Mouse (Mus musculus) left cerebral cortex, postnatal 25 days (tissue): ENCODE results near the gene Olfr1195. TPM values are rescaled to one million over a fixed set of nuclear protein-coding genes. Genes with fewer than 3 reads are reported as not detected.
"Not testable (repeated sequence)": the region's sequence is repeated elsewhere in the genome, so short reads cannot be mapped to it uniquely, and the experiment has no call there.

ENCODE experiments used
- DNase-seq, 2 experiments: peaks; one replicate each; pipeline ENCODE4 v3.0.0; 2022; ENCODE audit warnings: low spot score in 2 of 2, mixed read lengths in 1 of 2
- intact Hi-C: fragments of 180-260 bp; cut with DNase I; formaldehyde crosslinking; loops from one replicate; pipeline ENCODE4 v1.15.1; 2025
- total RNA-seq, 2 experiments: library from RNA; stranded (reverse); gene quantifications; 2 replicates each; pipeline ENCODE4 v1.2.3; 2021

Olfr1195 gene
- total RNA-seq = not detected

DNA sequence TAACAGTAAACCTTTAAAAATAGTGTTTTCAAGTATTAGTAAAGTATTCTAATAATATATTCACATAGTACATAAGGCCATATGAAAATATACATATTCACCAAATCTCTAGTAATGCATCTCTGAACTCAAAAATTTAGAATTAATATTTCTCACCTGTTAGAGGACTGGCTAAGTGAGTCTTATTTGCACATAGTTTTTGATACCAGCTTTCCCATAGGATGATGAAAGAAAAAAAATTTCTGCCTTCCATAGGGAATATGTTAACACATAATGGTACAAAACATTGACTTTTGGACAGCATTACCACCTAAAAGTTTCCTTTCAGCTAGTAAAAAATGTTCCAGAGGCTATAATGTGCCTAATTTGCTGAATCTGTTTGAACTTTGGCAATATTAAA lies at the start of gene Olfr1195:
TSS of gene Olfr1195 (minus strand) at position 101 of the 400 bp plus-strand sequence.
- DNase-seq = no peak
- intact Hi-C loops = no loop called here

DNA sequence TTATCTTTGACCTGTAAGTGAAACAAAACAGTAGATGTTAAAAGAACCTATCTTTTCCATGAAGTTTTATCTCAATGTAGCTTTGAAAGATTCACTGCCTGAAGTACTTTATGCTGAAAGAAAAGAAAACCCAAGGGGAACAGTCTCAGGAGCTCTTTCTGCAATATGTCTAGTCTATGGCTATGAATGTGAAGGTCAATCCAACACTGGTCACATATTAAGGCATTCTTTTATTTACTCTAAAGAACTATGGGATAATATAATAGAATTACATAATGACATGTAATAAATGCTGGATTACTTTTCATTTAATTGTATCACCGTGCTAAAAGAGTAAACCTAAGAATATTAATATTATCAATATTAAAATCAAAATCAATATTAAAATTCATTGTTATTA lies 43.3 kb upstream of the Olfr1195 start, which contains the start of gene Olfr1197:
TSS of gene Olfr1197 (minus strand) at position 101 of the 400 bp plus-strand sequence.
- no peak for DNase-seq
- intact Hi-C loops = no loop called here

DNA sequence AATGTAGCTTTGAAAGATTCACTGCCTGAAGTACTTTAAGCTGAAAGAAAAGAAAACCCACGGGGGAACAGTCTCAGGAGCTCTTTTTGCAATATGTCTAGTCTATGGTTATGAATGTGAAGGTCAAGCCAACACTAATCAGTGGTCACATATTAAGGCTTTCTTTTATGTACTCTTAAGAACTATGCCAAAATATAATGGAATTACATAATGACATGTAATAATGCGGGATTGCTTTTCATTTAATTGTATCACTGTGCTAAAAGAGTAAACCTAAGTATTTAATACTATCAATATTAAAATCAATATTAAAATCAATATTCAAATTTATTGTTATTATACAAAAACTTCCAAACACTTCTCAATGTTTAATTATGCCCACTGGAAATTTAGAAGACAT lies 15.5 kb upstream of the Olfr1195 start, which contains the start of gene Olfr1196:
TSS of gene Olfr1196 (minus strand) at position 101 of the 400 bp plus-strand sequence.
- intact Hi-C loops = no loop called here
- no peak for DNase-seq

DNA sequence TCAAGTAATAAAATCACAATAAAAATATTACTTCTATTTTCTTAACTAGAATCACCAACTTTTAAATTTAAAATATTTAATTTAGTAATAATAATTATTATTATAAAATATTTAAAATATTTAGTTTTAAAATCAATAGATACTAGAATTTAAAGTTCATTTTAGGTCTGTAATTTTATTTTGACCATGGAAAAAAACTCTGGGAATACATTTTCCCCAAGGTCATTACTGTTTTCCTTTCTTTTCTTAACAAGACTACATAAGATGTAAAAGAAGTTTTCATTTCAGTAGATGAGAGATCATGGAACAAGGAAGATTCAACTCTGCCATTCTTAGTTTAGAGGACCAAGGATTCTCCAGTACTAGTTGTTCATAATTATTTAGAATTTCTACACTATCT lies 13.7 kb downstream of the Olfr1195 start, which contains the start of gene Olfr1193:
TSS of gene Olfr1193 (plus strand) at position 301 of the 400 bp plus-strand sequence.
- DNase-seq, intact Hi-C loops: not testable (repeated sequence)

DNA sequence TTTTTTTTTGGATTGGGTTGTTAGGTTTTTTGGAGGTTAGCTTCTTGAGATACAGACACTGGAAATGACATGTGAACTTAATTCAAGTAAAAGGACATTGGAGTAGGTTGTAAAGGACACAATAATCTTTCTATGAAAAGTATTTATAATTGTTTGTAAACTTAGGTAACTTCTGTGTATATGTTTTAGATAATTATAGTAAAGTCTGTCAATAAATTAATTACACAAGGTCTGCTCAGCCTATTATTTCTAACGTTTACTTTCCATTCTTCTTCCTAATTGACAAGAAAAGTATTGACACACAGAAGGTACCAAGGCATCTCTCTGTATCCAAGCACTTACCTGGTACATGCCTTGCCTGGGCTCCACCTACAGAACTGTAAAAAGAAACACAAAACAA lies 40.8 kb downstream of the Olfr1195 start, which contains the start of gene Olfr1192-ps1:
TSS of gene Olfr1192-ps1 (plus strand) at position 301 of the 400 bp plus-strand sequence.
- DNase-seq = no peak
- intact Hi-C loops = no loop called here

DNA sequence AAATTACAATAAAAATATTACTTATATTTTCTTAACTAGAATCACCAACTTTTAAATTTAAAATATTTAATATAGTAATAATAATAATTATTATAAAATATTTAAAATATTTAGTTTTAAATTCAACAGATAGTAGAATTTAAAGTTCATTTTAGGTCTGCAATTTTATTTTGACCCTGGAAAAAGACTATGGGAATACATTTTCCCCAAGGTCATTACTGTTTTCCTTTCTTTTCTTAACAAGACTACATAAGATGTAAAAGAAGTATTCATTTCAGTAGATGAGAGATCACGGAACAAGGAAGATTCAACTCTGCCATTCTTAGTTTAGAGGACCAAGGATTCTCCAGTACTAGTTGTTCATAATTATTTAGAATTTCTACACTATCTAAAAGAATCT lies 48.7 kb downstream of the Olfr1195 start, which contains the start of gene Olfr1191-ps1:
TSS of gene Olfr1191-ps1 (plus strand) at position 301 of the 400 bp plus-strand sequence.
- DNase-seq, intact Hi-C loops: not testable (repeated sequence)

Other genes with a start within 250 kb of the Olfr1195 start
- not detected for gene Gm13757, start 240.1 kb downstream of the Olfr1195 start, total RNA-seq
- not detected for gene Olfr1183, start 234.3 kb downstream of the Olfr1195 start, total RNA-seq
- gene Olfr1184, start 205.6 kb downstream of the Olfr1195 start, total RNA-seq = not detected
- gene Olfr1185-ps1, start 195.9 kb downstream of the Olfr1195 start, total RNA-seq = not detected
- gene Olfr1186, start 170.6 kb downstream of the Olfr1195 start, total RNA-seq = not detected
- not detected for gene Olfr1188, start 132.3 kb downstream of the Olfr1195 start, total RNA-seq
- not detected for gene Olfr1189, start 102.7 kb downstream of the Olfr1195 start, total RNA-seq
- not detected for gene Olfr1191-ps1, start 48.6 kb downstream of the Olfr1195 start, total RNA-seq
- gene Olfr1192-ps1, start 40.7 kb downstream of the Olfr1195 start, total RNA-seq = not detected
- not detected for gene Olfr1193, start 13.6 kb downstream of the Olfr1195 start, total RNA-seq
- gene Olfr1196, start 15.4 kb upstream of the Olfr1195 start, total RNA-seq = not detected
- gene Olfr1197, start 43.2 kb upstream of the Olfr1195 start, total RNA-seq = not detected
- not detected for gene Olfr1198, start 62.2 kb upstream of the Olfr1195 start, total RNA-seq
- gene Olfr1199, start 71.3 kb upstream of the Olfr1195 start, total RNA-seq = not detected
- not detected for gene Olfr1200, start 81.3 kb upstream of the Olfr1195 start, total RNA-seq
- gene Olfr1201, start 103.8 kb upstream of the Olfr1195 start, total RNA-seq = not detected
- gene Olfr1202, start 125.3 kb upstream of the Olfr1195 start, total RNA-seq = not detected
- not detected for gene Olfr1205, start 140.6 kb upstream of the Olfr1195 start, total RNA-seq
- gene Olfr1204, start 160.1 kb upstream of the Olfr1195 start, total RNA-seq = not detected
- not detected for gene Olfr1206, start 174.0 kb upstream of the Olfr1195 start, total RNA-seq
- gene Olfr1208, start 213.1 kb upstream of the Olfr1195 start, total RNA-seq = not detected
- not detected for gene Olfr1209, start 226.0 kb upstream of the Olfr1195 start, total RNA-seq
- not detected for gene Olfr1211, start 248.9 kb upstream of the Olfr1195 start, total RNA-seq